Mouse (Mus musculus): Measurements from ENCODE around the gene Camp. TPM values are rescaled to one million over a fixed set of nuclear protein-coding genes. Genes with fewer than 3 reads are reported as not detected.

Camp gene
- total and polyA plus RNA-seq, 3 experiments, result 0.35 TPM; not detected in 2

- Histone ChIP-seq H3K4me3 (no peak overlapping the region), H3K4me1 (ENCODE audit: control insufficient read depth, insufficient read depth, low read length) (peaks cover 14% of the 10 kb centered on the region), H3K27ac (no peak overlapping the region), H3K9ac (ENCODE audit: low read depth, low read length) (no peak overlapping the region), H3K36me3 (ENCODE audit: control insufficient read depth, insufficient read depth, low read length) (no peaks in the 10 kb centered on the region; the same call in 1 of the 2 replicates), H3K79me2 (replicated peaks; ENCODE audit: control insufficient read depth, insufficient read depth, low read length) (no peaks in the 10 kb centered on the region), H3K27me3 (ENCODE audit: control insufficient read depth, insufficient read depth, low read length) (no peaks in the 10 kb centered on the region)
- 55% methylated on average over 5 of the region's 5 CpGs for WGBS
- peak; percentile 72 to 85 for DNase-seq
- intact Hi-C loops (cut with DNase I), result loop anchor here (1.0 kb wide), 1 partner anchor 209 kb away; no protein-coding TSS in a partner anchor
- TF ChIP-seq CTCF (IDR thresholded peaks at IDR 0.05), result peak; percentile 97
- no peak for TF ChIP-seq POLR2A (IDR thresholded peaks at IDR 0.05; ENCODE audit: insufficient read depth, low read depth, low read length)
- peak; percentile 83; the same call in 1 of the 2 replicates for TF ChIP-seq EP300 (IDR thresholded peaks at IDR 0.05; ENCODE audit: insufficient read depth, low read depth, low read length)
These were observed 43.3 kb upstream of the Camp start for GRCm38 (mm10) chr9:109892651-109893250.

GRCm38 (mm10) chr9:109891501-109891900 is 42.1 kb upstream of the Camp start:
- Histone ChIP-seq H3K27me3 (ENCODE audit: control insufficient read depth, insufficient read depth, low read length) (no peaks in the 10 kb centered on the region), H3K79me2 (replicated peaks; ENCODE audit: control insufficient read depth, insufficient read depth, low read length) (no peaks in the 10 kb centered on the region), H3K4me3 (no peak overlapping the region), H3K36me3 (ENCODE audit: control insufficient read depth, insufficient read depth, low read length) (no peaks in the 10 kb centered on the region), H3K9ac (ENCODE audit: low read depth, low read length) (no peak overlapping the region), H3K4me1 (ENCODE audit: control insufficient read depth, insufficient read depth, low read length) (peaks cover 8% of the 10 kb centered on the region), H3K27ac (no peak overlapping the region)
- WGBS, result 89% methylated on average over 8 of the region's 8 CpGs
- intact Hi-C loops (cut with DNase I), result no loop called here
- TF ChIP-seq POLR2A (IDR thresholded peaks at IDR 0.05; ENCODE audit: insufficient read depth, low read depth, low read length) (no peak), CTCF (IDR thresholded peaks at IDR 0.05) (no peak), EP300 (IDR thresholded peaks at IDR 0.05; ENCODE audit: insufficient read depth, low read depth, low read length) (no peak)
- no peak for DNase-seq

- Histone ChIP-seq H3K36me3 (ENCODE audit: control insufficient read depth, insufficient read depth, low read length) (no peaks in the 10 kb centered on the region), H3K4me1 (ENCODE audit: control insufficient read depth, insufficient read depth, low read length) (no peaks in the 10 kb centered on the region), H3K27me3 (ENCODE audit: control insufficient read depth, insufficient read depth, low read length) (no peaks in the 10 kb centered on the region), H3K4me3 (no peak overlapping the region), H3K27ac (no peak overlapping the region), H3K9ac (ENCODE audit: low read depth, low read length) (no peak overlapping the region), H3K79me2 (replicated peaks; ENCODE audit: control insufficient read depth, insufficient read depth, low read length) (no peaks in the 10 kb centered on the region)
- TF ChIP-seq POLR2A (IDR thresholded peaks at IDR 0.05; ENCODE audit: insufficient read depth, low read depth, low read length) (no peak), CTCF (IDR thresholded peaks at IDR 0.05) (no peak), EP300 (IDR thresholded peaks at IDR 0.05; ENCODE audit: insufficient read depth, low read depth, low read length) (no peak)
- intact Hi-C loops (cut with DNase I), result no loop called here
- no peak for DNase-seq
- 85% methylated on average over 5 of the region's 5 CpGs for WGBS
These were observed 37.9 kb upstream of the Camp start for GRCm38 (mm10) chr9:109887321-109887720.

GRCm38 (mm10) chr9:109886259-109886658 is 36.8 kb upstream of the Camp start:
- Histone ChIP-seq H3K36me3 (ENCODE audit: control insufficient read depth, insufficient read depth, low read length) (no peaks in the 10 kb centered on the region; the same call in 1 of the 2 replicates), H3K79me2 (replicated peaks; ENCODE audit: control insufficient read depth, insufficient read depth, low read length) (no peaks in the 10 kb centered on the region), H3K27ac (no peak overlapping the region), H3K9ac (ENCODE audit: low read depth, low read length) (no peak overlapping the region), H3K4me3 (no peak overlapping the region), H3K27me3 (ENCODE audit: control insufficient read depth, insufficient read depth, low read length) (no peaks in the 10 kb centered on the region), H3K4me1 (ENCODE audit: control insufficient read depth, insufficient read depth, low read length) (no peaks in the 10 kb centered on the region)
- no peak for DNase-seq
- TF ChIP-seq CTCF (IDR thresholded peaks at IDR 0.05), result no peak
- no peak for TF ChIP-seq EP300 (IDR thresholded peaks at IDR 0.05; ENCODE audit: insufficient read depth, low read depth, low read length)
- TF ChIP-seq POLR2A (IDR thresholded peaks at IDR 0.05; ENCODE audit: insufficient read depth, low read depth, low read length), result no peak
- WGBS, result 69% methylated on average over 4 of the region's 4 CpGs
- intact Hi-C loops (cut with DNase I), result no loop called here

- Histone ChIP-seq H3K79me2 (replicated peaks; ENCODE audit: control insufficient read depth, insufficient read depth, low read length) (no peaks in the 10 kb centered on the region), H3K27me3 (ENCODE audit: control insufficient read depth, insufficient read depth, low read length) (no peaks in the 10 kb centered on the region), H3K9ac (ENCODE audit: low read depth, low read length) (no peak overlapping the region), H3K4me3 (no peak overlapping the region), H3K4me1 (ENCODE audit: control insufficient read depth, insufficient read depth, low read length) (no peaks in the 10 kb centered on the region), H3K27ac (no peak overlapping the region), H3K36me3 (ENCODE audit: control insufficient read depth, insufficient read depth, low read length) (peaks cover 3% of the 10 kb centered on the region)
- 98% methylated on average over 1 of the region's 1 CpGs for WGBS
- intact Hi-C loops (cut with DNase I), result no loop called here
- no peak for DNase-seq
- TF ChIP-seq EP300 (IDR thresholded peaks at IDR 0.05; ENCODE audit: insufficient read depth, low read depth, low read length) (no peak), CTCF (IDR thresholded peaks at IDR 0.05) (no peak), POLR2A (IDR thresholded peaks at IDR 0.05; ENCODE audit: insufficient read depth, low read depth, low read length) (no peak)
These were observed 29.9 kb upstream of the Camp start for GRCm38 (mm10) chr9:109879305-109879704.

GRCm38 (mm10) chr9:109877666-109878065 is 28.2 kb upstream of the Camp start:
- H3K9ac ChIP-seq (ENCODE audit: low read depth, low read length), result no peak overlapping the region
- WGBS, result 96% methylated on average over 5 of the region's 5 CpGs
- H3K36me3 ChIP-seq (ENCODE audit: control insufficient read depth, insufficient read depth, low read length), result peaks cover 3% of the 10 kb centered on the region
- H3K27me3 ChIP-seq (ENCODE audit: control insufficient read depth, insufficient read depth, low read length), result no peaks in the 10 kb centered on the region
- TF ChIP-seq POLR2A (IDR thresholded peaks at IDR 0.05; ENCODE audit: insufficient read depth, low read depth, low read length) (no peak), CTCF (IDR thresholded peaks at IDR 0.05) (no peak), EP300 (IDR thresholded peaks at IDR 0.05; ENCODE audit: insufficient read depth, low read depth, low read length) (no peak)
- no peak for DNase-seq
- H3K79me2 ChIP-seq (replicated peaks; ENCODE audit: control insufficient read depth, insufficient read depth, low read length), result no peaks in the 10 kb centered on the region
- H3K4me1 ChIP-seq (ENCODE audit: control insufficient read depth, insufficient read depth, low read length), result no peaks in the 10 kb centered on the region
- H3K27ac ChIP-seq, result no peak overlapping the region
- intact Hi-C loops (cut with DNase I), result no loop called here
- no peak overlapping the region for H3K4me3 ChIP-seq
